Mouse (Mus musculus) embryonic fibroblast, embryonic 13.5 days (primary cell): ENCODE data around the gene Erich6.

Experiments
- CTCF ChIP-seq: IDR thresholded peaks from 2 replicates; pipeline ENCODE4 v1.5.1; 2011; ENCODE audit warnings: mild to moderate bottlenecking, control low read depth, low read length, moderate library complexity, borderline replicate concordance; ENCODE audit not compliant: insufficient read depth
- POLR2A ChIP-seq: IDR thresholded peaks from 2 replicates; pipeline ENCODE4 v1.6.1; 2011; ENCODE audit warnings: low read depth, mild to moderate bottlenecking, control low read depth, low read length, moderate library complexity

- TF ChIP-seq CTCF (no peak), POLR2A (no peak)
Observed at GRCm38 (mm10) chr3:58686206-58686921, 49.4 kb upstream of the Erich6 start.
